Mouse (Mus musculus) c-Kit-positive CD71-positive TER-119-negative erythroid progenitor cells, embryonic 14.5 days (primary cell): Measurements from ENCODE around the gene Cacnb1.
A peak's percentile ranks its signal among the peaks of the same experiment; 100 is the strongest.

Experiments used
- DNase-seq: peaks from one replicate; pipeline ENCODE4 v3.0.0-alpha.2; 2013; ENCODE audit warnings: low read depth

The Cacnb1 gene

DNA sequence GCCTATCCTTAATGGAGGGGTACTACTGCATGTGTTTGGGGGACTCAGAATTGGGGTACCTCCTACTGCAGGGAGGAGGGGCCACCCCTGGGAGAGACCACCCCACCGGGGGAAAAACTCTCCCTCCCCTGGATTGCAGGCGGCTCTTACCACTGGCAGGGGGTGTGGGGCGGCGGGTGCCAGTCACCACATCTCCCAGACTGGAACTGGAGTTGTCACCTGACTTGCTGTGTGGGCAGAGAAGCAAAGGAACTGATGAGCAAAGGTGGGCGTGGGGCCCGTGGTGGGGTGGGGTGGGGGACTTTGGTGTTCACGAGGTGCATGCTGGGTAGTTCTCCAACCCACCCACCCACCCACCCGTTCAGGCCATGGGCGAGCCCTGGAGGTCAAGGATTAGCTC, 11.1 kb downstream of the Cacnb1 start:
- DNase-seq: no peak

DNA sequence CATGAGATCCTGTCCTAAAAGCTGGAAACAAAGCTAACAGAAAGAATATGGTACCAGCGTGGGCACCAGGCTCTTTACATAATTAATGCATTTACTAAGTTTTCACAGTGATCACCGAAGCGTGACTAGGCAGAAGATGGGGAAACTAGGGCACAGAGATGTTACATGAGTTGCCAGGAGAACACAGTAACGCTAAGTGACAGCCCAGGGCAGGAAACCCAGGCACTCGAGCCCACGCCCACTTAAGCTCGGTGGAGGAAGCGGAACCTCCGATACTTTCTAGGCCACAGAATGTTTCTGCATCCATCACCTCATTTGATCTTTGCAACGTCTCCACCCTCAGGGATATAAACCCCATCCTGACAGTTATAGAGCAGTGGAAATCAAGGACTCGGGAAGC, 14.7 kb downstream of the Cacnb1 start:
- no peak for DNase-seq

DNA sequence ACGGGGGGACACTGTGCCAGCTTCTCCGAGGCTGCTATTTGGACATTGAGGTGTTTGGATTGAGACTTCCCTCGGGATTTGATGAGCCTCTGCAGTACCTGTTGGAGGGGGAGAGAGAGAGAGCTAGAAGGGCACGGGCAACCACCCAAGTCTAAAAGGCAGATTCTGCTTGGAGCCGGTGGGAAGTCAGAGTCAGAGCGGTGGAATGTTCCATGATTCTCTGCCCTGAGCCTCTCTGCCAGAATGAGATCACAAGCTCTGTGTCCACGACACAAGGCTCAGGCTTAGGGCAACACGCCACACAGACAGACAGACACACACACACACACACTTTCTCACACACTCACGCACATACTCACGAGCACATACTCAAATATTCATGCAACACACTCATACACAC, 17.1 kb downstream of the Cacnb1 start:
- DNase-seq: no peak

DNA sequence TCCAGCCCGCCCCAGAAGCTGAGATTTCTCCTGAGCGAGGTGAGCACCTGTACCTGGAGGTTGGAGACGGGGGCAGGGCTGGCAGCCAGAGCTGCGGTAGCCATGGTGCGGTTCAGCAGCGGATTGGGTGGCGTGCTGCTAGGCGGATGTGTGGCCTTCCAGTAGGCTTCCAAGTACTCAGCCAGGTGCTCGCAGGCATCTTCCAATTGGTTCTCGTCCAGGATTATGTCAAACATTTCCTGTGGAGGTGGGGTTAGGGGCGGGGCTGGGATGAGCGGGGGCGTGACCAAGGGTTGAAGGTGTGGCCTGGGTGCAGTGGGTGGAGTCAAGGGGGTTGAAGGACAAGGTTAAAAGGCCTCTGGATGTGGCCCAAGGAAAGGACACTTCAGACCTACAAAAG, 17.8 kb downstream of the Cacnb1 start:
- DNase-seq: no peak

DNA sequence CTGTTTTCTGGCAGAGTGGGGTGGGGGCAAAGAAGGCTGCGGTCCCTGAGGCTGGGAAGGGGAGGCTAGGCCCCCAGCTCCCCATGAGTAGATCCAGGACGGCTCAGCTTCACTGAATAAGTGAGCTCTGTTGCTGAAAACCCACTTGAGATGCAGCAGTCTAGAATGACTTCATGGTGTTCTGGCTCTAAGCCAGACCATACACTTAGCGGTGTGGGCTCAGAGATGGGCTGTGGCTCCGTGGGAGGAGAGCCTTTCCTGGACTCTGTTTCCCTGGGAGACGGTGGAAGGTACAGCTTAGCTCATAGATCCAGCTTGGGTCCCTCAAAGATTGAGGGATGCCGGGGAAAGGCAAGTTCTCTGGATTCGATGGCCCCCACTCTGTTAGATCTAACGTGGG, 18.7 kb downstream of the Cacnb1 start:
- no peak for DNase-seq

DNA sequence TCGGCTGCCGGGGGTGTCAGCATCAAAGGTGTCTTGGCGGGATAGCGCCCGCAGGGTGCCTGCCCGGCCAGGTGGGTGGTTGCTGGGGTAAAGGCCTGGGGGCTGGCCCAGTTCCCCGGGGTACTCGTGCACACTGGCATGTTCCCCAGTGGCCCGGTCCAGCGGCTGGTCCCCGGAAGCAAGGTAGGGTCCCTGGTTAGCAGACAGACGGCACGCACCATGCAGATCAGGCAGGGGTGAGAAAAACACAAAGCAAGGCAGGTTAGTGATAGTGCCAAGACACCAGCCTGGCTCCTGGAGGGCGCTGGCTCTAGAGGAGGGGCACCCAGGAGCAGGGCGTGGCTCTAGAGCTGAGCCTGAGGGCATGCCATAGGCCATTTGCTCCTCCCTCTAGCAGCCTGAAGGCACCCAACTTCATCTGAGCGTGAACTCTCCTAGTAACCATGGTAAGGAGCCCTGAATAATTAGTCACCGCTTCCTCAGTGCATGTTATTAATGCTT, 19.6 kb downstream of the Cacnb1 start:
- DNase-seq: no peak

DNA sequence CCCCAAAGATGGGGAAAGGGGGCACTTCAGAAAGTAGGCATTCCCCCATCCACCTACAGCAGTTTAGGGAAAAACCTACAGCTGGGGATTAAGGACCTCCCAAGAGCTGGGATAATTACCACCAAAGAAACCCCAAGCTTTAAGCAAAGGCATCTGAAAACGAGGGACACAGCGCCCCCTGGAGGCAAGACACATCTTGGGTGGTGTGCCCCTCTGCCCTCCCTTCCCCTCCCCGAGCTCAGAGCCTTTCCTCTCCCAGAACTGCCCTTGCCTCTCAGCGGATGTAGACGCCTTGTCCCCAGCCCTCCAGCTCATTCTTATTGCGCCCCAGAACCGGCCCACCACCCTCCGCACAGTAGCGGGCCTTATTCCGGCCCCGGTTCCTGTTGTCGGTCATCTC, 20.2 kb downstream of the Cacnb1 start:
- peak; percentile 65 for DNase-seq

DNA sequence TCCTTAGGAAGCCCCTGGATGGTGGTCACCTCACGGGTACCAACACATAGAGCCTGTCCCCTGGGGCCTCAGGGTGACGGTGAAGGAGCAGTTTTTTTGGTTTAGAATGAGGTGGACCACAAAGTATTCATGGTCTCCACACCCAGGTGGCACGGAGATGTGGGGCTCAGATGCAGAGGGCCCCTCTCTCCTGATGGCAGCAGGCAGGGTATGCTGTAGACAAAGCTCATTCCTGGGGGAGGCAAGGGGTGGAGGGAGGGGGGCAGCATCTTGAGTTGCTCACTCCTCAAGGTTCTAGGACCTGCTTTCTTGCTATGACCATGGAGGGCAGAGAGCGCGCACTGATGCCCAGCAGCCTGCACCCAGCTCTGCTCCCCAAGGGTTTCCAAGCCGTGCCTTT, 20.8 kb downstream of the Cacnb1 start:
- DNase-seq: no peak

DNA sequence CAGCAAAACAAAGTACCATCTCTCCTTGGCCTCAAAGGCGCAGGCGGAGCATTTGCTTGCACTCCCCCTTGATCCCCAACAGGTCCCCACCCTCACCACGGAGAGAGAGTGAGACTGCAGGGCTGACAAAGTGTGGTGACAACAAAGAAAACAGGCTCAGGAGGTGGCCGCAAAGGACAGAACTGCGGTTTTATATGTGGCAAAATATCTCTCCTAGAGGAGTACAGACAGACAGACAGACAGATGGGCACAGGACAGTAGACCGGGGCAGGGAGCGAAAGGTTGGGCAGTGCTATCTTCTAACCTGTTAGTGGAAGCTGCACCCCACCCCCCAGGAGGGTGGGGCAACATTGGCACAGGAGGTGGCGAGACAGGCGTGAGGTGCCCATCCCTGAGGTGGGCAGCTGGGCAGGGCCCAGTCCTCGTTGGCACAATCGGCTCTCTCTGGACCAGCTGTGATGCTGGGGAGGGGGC, 21.4 kb downstream of the Cacnb1 start:
- DNase-seq: no peak

DNA sequence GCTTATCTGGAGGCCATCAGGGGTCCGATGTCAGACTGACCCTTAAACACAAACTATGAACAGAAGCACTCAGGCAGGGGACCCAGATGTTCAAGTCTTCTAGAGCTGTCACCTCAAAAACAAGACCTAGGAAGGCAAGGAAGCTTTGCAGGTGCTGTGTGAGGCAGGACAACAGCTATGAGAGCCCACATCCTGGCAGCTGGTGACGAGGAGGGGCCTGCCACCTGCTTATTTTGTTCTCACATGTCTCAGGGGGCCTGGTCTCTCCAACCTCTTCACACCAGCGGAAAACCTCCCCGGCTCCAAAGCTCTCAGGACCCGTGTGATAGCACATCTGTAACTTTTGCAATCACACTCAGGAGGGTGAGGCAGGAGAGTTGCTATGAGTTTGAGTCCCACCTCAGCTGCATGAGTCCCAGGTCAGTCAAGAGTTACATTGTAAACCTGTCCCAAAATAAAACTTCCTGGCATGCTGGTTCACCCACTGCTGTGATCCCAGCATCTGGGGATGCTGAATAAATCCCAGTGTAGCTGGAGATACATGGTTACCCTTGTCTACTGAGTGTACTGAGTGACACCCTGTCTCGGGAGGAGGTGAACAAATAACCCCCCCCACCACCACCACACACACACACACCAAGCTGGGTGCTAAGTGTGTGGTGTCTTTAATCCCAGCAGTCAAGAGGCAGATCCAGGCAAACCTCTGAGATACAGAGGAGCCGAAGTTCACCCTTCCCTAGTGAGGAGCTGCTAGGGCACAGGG, 22.3 kb downstream of the Cacnb1 start:
- DNase-seq: no peak

DNA sequence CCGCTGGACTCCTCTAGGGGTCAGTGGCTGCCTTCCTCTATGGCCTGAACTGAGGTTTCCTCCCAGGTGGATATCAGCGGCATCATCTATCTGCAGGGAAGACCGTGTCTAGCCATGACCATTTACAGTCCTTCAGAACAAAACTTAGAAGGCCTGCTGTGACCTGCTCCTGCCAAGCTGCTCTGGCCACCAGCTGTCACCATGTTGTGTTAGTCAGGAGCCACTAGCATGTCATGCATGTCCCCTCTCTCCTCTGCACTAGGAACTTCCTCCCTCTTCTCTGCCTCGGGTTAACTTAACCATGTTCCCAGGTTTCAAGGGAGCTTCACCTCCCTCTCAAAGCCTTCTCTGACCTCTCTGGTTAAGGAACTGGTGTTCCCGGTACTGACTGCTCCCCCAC, 23.1 kb downstream of the Cacnb1 start:
- no peak for DNase-seq

DNA sequence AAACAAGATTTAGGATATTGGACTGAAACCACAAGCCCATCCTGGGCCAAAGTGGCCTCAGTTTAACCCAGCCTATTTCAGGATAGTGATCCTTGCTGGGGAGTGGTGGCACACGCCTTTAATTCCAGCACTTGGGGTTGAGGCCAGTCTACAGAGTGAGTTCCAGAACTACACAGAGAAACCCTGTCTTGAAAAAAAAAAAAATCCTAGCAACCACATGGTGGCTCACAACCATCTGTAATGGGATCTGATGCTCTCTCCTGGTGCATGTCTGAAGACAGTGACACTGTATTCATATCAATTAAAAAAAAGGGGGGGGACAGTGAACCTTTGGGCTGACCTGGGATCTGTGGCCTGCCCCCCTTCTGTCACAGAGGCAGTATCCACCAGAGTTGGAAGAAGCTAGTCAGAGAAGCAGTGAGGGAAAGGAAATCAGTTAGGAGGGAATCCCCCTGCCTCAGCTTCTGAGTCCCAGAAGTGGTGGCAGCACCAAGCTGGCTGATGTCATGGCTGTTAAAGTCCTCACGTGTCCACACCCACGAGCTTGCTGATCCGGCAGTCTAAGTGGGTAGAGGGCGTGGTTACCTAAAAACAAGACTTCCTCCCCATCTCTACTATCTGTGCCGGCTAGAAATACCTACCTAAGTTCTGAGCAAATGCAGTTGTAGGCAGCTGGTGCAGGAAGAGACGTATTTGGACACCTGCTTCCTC, 23.8 kb downstream of the Cacnb1 start:
- no peak for DNase-seq

DNA sequence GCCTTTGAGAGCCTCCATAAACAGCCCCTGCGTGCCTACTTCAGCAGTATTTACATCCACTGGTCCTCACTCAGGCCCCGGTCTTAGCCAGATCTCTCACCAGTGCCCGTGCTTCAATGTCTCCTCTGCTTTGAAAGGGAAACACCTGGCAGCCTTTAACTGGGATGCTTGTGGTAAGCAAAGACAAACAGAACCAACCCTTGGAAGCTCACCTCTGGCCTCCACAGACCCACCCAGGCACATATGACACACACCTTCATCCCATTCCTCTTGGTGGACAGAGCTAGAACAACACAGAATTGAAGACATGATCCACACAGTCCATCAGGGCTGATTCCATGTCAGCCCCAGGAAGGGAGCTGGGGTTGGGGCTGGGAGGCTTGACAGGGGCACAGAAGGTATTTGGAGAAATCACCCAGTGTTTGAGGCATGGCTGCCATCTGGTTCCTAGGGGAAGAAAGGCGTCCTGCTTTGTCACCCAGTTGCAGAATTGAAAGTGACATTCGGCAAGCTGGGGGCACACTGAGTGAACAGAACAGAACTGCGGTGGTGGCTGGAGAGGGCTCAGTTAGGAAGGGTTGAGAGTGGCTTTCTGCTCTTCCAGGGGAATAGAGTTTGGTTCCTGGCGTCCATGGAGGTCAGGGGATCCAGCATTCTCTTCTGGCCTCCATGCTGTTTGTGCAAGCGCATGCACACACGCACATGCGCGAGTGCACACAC, 24.6 kb downstream of the Cacnb1 start:
- no peak for DNase-seq

DNA sequence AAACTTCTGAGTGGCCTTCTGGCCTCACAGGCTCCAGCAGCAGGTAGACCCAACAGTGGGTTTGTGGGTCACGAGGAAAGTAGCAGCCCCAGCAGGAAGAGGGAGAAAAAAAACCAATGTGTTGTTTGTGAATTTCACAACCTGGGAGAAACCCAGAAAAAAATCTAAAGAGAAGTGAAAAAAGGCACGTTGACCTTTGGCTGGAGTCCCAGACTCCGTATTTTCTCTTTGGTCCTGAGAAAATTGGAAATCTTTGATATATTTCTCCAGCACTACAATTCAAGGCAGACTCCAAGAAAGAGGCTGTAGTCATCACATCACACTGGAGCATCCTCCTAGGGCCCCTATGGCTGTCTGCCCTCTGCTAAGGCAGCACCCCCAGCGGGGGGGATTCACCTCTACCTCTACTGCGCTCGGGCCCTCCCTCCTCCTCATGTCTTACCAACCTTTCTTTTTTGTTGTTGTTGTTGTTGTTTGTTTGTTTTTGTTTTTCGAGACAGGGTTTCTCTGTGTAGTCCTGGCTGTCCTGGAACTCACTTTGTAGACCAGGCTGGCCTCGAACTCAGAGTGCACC, 25.4 kb downstream of the Cacnb1 start:
- no peak for DNase-seq

DNA sequence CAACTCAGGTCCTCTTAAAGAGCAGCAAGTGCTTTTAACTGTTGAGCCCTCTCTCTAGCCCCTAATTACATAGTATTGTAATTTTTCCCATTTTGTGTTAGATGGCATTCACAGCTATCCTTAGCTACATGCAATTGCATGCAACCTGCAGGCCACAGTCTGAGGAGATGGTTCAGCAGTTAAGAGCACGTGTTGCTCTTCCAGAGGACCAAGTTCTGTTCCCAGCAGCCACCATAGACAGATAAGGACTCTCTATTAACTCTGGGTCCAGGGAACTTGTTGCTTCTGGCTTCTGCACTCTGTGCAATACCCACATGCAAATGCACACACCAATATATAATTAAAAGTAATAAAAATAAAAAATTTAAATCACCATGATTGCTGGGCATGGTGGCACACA, 26.1 kb downstream of the Cacnb1 start:
- DNase-seq: no peak

DNA sequence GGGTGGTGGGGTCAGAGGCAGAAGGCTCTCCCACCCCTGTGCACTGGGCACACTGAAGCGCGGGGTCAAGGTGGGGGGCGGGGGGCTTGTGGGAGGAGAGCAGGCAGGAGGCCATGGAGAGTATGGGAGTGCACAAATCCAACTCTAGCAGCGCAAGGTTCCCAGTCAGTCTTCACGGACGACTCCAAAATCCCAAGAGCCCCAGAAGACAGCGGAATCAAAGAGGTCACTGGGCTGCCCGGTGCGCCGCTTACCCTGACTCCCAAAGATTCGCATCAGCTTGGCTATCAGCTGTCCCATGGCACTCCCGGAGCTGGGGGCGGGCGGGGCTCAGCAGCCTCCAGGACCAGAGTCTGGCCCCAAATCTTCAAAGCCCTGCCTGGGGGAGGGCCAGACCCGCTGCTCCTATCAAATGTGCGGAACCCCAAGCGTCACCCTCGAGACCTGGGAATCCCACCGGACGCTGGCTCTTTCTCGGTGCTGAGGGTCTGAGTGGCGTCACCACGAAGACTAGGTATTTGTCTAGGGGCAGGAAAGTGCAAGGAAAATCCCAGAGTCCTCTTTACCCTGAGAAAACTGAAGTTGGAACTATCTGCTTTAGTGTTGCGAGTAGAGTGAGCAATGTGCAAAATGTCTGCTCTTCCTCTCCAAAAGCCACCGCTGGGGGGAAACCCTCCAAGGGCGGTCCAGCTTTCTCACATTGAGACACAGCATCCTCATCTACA, 27.1 kb downstream of the Cacnb1 start, which contains the start of gene Arl5c:
Gene Arl5c (minus strand): TSS at position 618 of the 725 bp plus-strand sequence.
- DNase-seq: no peak

DNA sequence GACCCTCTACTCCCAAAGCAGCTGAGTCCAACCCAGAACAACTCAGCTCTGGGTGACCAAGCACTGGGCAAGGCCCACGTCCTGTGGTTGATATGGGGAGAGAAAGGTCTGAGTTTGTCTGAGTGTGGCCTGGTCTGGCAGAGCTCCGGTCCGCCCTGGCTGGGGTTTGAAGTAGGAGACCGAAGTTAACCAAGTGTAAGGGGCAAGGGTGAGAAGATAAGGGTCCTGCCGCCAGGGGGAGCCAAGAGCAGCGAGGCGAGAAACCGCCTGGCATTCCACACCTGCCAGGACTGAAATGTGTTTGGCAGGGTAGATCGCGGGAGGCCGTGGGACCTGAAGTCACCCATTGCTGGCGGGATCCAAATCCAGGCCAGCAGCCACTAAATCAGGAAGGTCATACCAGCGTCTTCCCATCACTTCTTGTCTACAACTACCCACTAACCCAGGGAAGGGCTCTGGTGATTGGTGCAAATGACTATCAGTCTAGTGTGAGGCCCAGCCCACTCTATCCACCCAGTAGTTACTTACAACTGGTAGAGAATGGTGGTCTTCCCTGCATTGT, 28.2 kb downstream of the Cacnb1 start:
- peak; percentile 80 for DNase-seq

DNA sequence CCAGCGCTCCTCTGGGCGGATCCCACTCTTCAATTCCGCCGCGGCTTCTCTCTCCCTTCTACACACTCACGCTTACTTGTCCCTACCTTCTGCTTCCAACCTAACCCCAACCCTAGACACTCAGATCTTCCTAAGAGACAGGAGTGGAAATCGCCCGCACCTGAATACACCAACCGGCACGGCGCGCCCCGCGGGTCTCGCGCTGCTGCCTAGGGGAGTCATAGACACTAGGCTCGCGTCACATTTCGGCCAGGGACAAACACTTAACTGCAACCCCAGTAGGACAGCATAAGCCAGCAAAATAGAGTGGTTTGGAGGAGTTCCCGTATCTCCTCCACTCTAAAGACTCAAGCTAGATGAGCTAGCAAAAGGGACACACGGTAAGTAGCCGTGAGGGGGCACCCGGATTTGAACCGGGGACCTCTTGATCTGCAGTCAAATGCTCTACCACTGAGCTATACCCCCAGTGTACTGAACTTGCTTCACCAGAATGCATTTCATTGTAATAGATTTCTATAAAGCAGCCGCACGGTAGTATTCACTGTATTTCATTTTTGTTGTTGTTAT, 34.2 kb downstream of the Cacnb1 start:
- DNase-seq: peak; percentile 73

DNA sequence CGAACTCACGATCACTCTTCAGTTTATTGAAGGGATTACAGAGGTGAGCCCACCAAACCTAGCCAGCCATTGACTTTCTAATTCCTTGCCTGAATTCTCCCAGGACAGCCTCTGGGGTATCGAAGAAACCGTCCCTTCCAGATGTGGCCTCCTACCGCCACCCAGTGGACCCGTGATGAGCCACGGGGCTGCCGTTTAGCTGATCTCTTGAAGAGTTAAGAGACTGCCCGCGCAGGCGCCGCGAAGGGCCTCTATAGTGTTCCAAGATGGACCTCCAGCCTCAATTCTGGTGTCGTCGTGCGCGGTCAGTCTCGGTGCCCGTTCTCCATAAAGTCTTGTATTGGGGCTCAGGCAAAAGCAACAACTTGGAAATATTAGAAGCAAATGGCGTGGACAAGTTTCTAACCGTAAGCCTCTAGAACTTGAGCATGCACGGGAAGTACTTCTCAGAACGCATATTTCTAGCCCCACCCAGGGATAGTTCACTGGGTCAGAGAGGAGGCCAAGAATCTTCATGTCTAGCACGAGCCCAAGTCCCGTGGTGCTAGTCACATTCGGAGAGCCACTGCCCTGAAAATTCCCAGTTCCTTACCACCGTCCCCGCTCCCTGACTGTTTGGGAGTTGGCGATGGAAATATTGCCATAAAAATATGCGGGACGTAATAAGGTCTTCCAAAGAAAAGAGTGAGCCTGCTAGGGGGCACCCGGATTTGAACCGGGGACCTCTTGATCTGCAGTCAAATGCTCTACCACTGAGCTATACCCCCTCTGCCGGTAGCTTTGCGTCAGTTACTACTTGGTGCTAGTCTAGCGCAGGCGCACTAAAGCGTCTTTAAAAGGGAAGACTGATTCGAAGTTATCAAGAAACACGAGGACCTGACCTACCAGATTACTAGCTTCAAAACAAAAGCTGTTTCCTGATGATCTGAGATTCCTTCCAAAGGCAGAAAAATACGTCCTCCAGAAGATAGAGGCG, 35.0 kb downstream of the Cacnb1 start:
- DNase-seq: peak; percentile 93
